Mouse (Mus musculus): ENCODE data around the gene Ttc13.

DNA sequence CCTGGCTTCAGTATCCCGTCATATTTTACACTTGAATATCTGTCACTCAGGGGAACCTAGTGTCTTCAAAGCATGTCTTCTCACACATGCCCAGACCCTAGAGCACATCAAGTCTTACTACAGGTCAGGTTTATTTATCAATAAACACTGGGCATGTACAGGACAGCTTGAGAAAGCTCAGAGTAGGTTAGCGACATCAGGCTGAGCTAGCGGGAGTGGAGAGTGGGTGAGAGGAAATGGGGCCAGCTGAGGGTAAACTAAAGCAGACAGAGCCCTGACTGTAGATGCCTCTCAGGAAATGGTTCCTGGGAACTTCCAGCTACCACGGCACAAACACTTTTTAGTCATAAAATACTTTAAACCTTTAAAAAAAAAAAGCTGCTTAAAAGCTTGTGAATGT is 18.3 kb downstream of the Ttc13 start:
- TF ChIP-seq CTCF (IDR thresholded peaks at IDR 0.05; ENCODE audit: low read depth) (no peak), EP300 (IDR thresholded peaks at IDR 0.05; ENCODE audit: low read depth) (no peak)
